Mouse (Mus musculus): ENCODE data around the gene Ptpn1. TPM values are rescaled to one million over a fixed set of nuclear protein-coding genes. Genes with fewer than 3 reads are reported as not detected.

Gene Ptpn1
- 100 to 1,000 TPM; 186 to 212 TPM for polyA plus RNA-seq (2017; shearing (Covaris generic))

GRCm38 (mm10) chr2:167931985-167932726 is at the start of gene Ptpn1:
Gene Ptpn1 (plus strand): TSS chr2:167932057.

GRCm38 (mm10) chr2:168009936-168010668 is 78.2 kb downstream of the Ptpn1 start, which contains the start of gene Ripor3:
Gene Ripor3 (minus strand): TSS chr2:168010618.

Other genes with a start within 250 kb of the Ptpn1 start
- gene Cebpb, start 243.1 kb upstream of the Ptpn1 start, polyA plus RNA-seq (2017; shearing (Covaris generic)), result 10 to 100 TPM; 20.1 to 70.1 TPM
- 10 to 100 TPM; 66.5 to 90.4 TPM for gene Tmem189, start 242.2 kb upstream of the Ptpn1 start, polyA plus RNA-seq (2017; shearing (Covaris generic))
- under 1 TPM in 1 of 2 experiments, not detected in 1; 0.21 TPM for gene Ripor3, start 78.6 kb downstream of the Ptpn1 start, polyA plus RNA-seq (2017; shearing (Covaris generic))
- gene Pard6b, start 148.9 kb downstream of the Ptpn1 start, polyA plus RNA-seq (2017; shearing (Covaris generic)), result 1 to 10 TPM; 4.3 to 4.9 TPM

All from activated CD4-positive, CD25-positive, alpha-beta regulatory T cell (primary cell).